Mouse (Mus musculus) gastrocnemius, adult 18-20 months (tissue): ENCODE results near the gene Arap2. TPM values are rescaled to one million over a fixed set of nuclear protein-coding genes. Genes with fewer than 3 reads are reported as not detected.
A peak's percentile ranks its signal among the peaks of the same experiment; 100 is the strongest.

Source experiments
- DNase-seq: peaks from one replicate; pipeline ENCODE4 v3.0.0; 2021; ENCODE audit warnings: low spot score
- long read RNA-seq, 2 experiments: library from polyadenylated mRNA; stranded (forward); transcript quantifications; one replicate each; pipeline ENCODE4 v2.0.0; 2021
- total RNA-seq, 2 experiments: library from RNA; stranded (reverse); gene quantifications; 2 replicates each; pipeline ENCODE4 v1.2.3; 2021

Gene Arap2
- total RNA-seq: 1 to 10 TPM; 1.9 to 2.2 TPM
- long read RNA-seq, experiment 1, partial matches to known transcripts: 1 of 1 reads
- long read RNA-seq, experiment 1, other reads (novel, unspliced or antisense): 0 of 1 reads
- long read RNA-seq, experiment 2: 0 reads

GRCm38 (mm10) chr5:62765784-62766701 lies at the start of gene Arap2:
Arap2 (minus strand) TSS chr5:62766159.
- peak; percentile 6 for DNase-seq

DNA sequence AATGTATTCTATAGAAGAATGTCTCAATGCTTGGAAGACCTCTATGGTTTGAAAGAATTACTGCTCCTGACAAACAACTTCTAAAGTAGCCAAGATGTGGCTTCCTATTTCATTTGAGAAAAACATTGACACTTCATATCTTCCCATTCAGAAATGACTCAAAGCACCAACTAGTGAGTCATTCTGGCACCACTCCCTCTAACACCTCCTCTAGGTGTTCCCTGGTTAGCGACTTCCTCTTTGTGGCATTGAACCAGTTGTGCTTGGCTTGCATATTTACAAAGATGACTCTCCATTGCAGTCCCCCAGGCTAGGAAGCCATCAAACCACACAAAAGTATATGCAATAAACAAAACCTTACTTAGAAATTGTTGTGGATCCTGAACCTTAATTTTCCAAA lies 49.8 kb upstream of the Arap2 start:
- no peak for DNase-seq

DNA sequence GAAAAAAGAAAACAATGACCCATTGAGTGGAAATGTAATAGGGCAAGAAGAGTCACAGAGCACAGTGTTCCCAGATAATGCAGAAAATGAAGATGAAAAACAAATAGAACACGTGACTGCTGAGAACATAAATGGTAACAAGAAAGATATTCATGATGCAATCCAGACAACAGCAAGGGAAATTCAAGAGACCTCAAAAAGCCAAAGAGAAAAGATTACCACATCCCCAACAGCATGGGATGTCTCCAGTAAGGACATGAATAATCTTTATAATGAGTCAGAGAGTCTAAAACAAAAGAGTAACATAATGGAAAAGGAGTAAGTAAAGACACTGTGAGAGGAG lies 48.1 kb upstream of the Arap2 start:
- DNase-seq: no peak

- no peak for DNase-seq
Measured at GRCm38 (mm10) chr5:62813402-62814071, 47.6 kb upstream of the Arap2 start, which contains the start of gene Dthd1. Dthd1 (plus strand) TSS chr5:62813823.

DNA sequence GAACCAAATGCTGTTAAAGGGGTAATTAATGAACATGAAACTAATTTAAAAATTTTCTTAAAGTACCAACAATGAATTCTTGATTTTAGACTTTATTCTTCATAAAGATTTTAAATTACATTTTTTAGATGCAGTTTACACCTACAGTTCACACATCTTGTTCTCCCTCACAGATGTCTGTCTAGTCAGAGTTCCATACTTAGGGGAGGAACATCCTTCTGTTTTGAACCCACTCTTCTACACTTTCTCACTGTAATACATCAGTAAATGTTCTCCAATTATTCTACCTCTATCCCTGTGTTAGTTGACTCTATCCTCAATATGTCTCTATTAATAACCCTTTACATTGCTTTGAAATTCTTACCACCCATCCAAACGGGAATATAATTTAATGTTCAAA lies 26.8 kb upstream of the Arap2 start:
- DNase-seq: no peak

DNA sequence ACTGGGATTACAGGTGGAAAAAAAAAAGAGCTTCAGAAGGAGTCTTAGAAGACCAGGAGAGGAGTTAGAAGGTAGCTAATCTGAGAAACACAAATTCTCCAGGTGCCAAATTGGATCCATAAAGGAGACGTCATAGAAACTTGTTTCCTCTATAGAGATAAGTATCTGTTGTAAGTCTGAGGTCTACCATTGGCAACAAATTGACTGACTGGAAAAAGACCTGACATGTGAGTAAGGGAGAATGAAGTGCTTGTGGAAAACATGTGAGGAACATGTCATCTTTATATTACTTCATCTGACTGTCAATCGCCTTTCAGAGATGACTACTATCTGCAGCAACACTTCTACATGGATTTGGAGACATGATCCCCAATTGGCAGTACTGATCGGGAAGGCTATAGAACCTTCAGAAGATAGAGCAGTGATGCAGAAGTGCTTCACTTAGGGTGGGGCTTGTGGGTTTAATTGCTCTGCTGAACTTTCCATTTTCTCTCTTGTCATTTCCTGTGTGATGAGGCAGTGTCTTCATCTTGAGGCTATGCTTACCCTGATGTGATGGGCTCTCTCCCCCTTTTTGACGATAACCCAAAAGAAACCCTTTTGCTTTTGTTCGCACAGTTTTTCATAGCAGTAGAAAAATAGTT lies 25.1 kb upstream of the Arap2 start:
- no peak for DNase-seq

- no peak for DNase-seq
Measured at GRCm38 (mm10) chr5:62786809-62787208, 20.9 kb upstream of the Arap2 start.

GRCm38 (mm10) chr5:62778682-62779081 lies 12.7 kb upstream of the Arap2 start:
- no peak for DNase-seq

- DNase-seq: no peak
Measured at GRCm38 (mm10) chr5:62777804-62778203, 11.8 kb upstream of the Arap2 start.

DNA sequence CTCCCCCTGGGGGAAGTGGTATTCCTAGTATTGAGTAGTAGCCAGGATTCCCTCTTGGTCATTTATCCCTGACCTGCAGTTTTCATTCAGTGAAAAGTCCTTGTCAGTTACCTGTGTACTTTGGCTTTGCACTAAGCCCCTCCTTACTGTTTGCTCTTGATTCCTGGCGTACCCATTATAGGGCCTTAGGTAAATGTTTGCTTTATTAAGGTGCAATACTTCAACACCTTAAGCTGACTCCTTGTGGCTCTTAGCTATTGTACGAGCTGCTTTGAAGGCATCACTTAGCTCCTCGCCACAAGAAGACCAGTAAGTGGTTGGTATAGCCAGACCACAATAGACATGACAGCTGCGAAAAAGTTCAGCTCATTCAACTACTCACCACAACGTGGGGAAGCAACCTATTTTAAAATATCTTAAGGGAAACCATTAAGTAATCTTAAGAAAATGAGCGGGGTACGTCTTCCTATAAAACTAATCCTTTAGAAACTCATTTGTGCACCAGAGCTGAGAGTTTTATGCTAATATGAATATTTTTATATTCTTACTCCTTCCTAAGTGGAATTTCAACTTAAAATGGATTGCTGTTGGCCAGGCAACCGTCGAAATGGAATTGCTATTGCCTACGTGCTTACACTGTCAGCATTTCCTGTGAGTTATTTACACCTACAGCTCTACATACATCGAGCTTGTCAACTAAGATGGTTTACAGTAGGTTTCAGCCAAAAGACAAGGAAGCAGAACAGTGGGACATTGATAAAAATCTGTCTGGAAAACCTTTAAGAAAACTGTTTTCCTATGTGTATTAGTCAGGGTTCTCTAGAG lies 6.0 kb upstream of the Arap2 start:
- DNase-seq: no peak

- no peak for DNase-seq
Measured at GRCm38 (mm10) chr5:62765459-62765783, 538 bp downstream of the Arap2 start.

DNA sequence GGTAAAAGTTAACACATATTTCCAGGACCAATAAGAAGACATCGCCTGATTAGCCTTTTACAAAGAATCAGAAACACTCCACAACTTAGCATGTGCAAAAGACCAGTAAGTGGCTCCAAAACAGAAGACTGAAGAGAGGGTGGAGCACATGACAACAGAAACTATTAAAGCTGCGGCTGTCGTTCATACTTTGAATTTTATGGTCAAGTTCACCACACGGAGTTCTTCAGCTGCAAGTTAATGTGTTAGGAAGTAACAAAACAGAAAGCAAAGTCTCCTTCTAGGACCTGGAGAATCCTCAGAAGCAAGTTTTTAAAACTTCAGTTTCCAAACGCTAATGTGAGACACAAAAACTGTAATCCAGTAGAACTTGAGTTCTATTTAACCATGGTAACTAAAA lies 1.8 kb downstream of the Arap2 start:
- no peak for DNase-seq

GRCm38 (mm10) chr5:62763046-62763445 lies 2.9 kb downstream of the Arap2 start:
- DNase-seq: no peak

GRCm38 (mm10) chr5:62762298-62762960 lies 3.5 kb downstream of the Arap2 start:
- DNase-seq: no peak

GRCm38 (mm10) chr5:62760791-62761504 lies 5.0 kb downstream of the Arap2 start:
- no peak for DNase-seq

- no peak for DNase-seq
Measured at GRCm38 (mm10) chr5:62755808-62756527, 10.0 kb downstream of the Arap2 start.

DNA sequence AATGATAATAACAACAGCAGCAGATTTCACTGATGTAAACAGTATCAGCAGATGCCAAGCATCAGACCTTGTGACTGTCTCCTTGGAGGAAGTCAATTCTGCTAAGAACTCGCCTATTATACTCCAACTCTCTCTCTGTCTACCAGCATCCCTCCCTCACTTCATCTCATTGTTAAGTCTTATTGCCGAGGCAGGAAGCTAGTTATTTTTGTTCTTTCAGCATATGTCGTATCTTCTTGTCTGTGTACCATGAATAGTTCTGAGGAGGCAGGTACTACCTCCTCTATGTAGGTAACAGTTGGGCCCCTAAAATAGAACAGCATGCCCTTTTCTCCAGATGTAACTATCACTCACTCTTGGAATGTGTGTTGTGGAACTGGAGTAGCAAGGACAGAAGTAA lies 13.0 kb downstream of the Arap2 start:
- DNase-seq: no peak

- DNase-seq: no peak
Measured at GRCm38 (mm10) chr5:62751692-62752091, 14.3 kb downstream of the Arap2 start.

DNA sequence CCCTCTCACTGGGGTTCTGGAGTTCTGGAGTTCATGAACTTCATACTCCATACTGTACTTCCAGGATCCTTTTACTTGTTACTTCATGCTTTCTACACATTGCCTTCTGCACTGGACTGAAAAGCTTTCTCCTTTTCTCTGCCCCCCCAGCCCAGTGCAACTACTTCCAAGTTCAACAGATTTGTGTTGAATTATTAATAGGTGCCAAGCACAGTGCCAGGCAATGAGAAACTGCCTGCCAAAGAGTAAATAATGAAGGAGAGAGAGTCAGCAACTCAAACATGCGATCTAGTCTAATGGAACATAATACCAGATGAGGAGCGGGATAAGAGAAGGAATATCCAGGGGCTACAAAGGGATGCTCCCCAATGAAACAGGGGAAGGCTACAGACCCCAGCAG lies 17.8 kb downstream of the Arap2 start:
- DNase-seq: no peak
